Mouse (Mus musculus): ENCODE measurements around the gene Dlg5. TPM values are rescaled to one million over a fixed set of nuclear protein-coding genes. Genes with fewer than 3 reads are reported as not detected.

The Dlg5 gene
- total and polyA plus RNA-seq, 2 experiments from 2014 or later: 14.1 to 70.6 TPM

DNA sequence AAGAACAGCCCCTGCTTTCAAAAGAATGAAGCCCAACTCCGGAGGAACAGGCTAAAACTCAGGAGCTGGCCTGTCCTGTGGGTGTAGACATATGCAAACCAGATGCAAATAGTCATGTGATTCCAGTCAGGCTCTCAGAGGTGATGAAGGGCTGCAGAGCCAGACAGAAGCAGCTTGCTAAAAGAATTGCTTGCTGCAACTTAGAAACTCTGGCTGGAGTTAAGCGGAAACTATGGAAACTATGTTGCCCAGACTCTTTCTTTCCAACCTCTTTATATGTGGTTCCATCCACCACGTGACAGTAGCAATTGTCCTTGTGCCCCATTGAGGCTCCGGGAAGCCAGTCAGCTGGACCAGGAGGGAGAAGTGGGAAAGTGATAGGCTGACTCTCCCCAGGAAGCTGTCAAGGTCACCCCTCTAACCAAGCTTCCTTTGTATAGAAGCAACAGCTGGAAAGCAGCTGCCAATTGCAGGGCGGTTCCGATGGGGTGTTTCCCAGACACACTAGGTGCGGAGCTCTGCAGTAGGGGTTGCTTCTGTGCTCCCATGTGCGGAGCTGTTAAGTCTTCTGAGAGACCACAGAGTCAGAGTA, 8.0 kb upstream of the Dlg5 start:
- ATAC-seq: peak; percentile 81
- 17% methylated on average over 8 of the region's 8 CpGs for WGBS

DNA sequence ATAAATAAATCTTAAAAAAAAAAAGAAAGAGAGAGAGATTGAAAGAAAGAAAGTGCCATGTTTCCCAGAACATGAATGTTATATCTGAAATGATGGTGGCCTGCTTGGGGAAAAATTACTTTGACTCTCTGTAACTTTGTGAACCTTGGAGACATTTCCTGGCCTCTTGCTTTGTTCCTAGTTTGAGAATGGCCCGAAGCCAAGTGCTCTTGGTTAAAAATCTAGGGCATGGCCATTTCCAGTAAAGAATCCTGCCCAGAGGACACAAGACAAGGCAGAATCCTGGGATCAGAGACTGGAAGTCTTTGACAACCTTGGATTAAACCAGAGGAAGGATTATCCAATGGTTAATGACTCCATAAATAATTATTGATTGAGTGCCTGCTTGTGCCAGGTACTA, 5.6 kb upstream of the Dlg5 start:
- DNase-seq (no peak), ATAC-seq (no peak)
- H3K27ac ChIP-seq (ENCODE audit: low read depth, low read length): no peak overlapping the region
- no peaks in the 10 kb centered on the region for H3K9me3 ChIP-seq (ENCODE audit: low read length)
- no peak for TF ChIP-seq CTCF (IDR thresholded peaks at IDR 0.05; ENCODE audit: low read depth)
- no peaks in the 10 kb centered on the region for H3K36me3 ChIP-seq (ENCODE audit: insufficient read depth)
- H3K4me1 ChIP-seq (ENCODE audit: insufficient read depth): no peaks in the 10 kb centered on the region
- no peak overlapping the region for H3K4me2 ChIP-seq (ENCODE audit: low read depth)
- H3K9ac ChIP-seq: no peak overlapping the region
- no peaks in the 10 kb centered on the region for H3K27me3 ChIP-seq (ENCODE audit: insufficient read depth, low read length)
- WGBS: 79% methylated on average over 1 of the region's 1 CpGs
- no peak overlapping the region for H3K4me3 ChIP-seq (ENCODE audit: low read depth, low read length)

More for the DNA sequence above, 8.0 kb upstream of the Dlg5 start:
- Histone ChIP-seq H3K4me3 (ENCODE audit: low read depth, low read length) (no peak overlapping the region), H3K4me1 (ENCODE audit: insufficient read depth) (no peaks in the 10 kb centered on the region), H3K27me3 (ENCODE audit: insufficient read depth, low read length) (no peaks in the 10 kb centered on the region), H3K36me3 (ENCODE audit: insufficient read depth) (no peaks in the 10 kb centered on the region), H3K4me2 (ENCODE audit: low read depth) (no peak overlapping the region), H3K9ac (no peak overlapping the region), H3K27ac (ENCODE audit: low read depth, low read length) (no peak overlapping the region), H3K9me3 (ENCODE audit: low read length) (no peaks in the 10 kb centered on the region)
- TF ChIP-seq CTCF (IDR thresholded peaks at IDR 0.05; ENCODE audit: low read depth): no peak
- DNase-seq: peak; percentile 33

DNA sequence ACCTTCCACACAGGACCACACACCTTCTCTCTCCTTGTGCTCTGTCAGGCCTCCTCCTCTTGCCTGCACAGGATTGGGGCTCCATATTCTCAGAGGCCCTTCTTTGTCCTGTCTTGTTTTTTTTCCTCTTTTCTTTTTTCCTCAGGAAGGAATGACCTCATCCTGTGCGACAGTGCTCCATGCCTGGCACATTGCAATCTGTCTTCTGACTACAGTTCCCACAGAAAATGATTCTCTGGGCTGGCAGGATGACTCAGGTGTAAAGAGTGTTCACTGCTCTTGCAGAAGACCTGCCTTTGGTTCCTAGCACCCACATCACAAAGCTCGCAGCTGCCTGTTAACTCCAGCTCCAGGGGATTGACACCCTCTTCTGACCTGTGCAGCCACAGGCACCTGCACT, 4.2 kb upstream of the Dlg5 start:
- 49% methylated on average over 2 of the region's 2 CpGs for WGBS
- Histone ChIP-seq H3K27ac (ENCODE audit: low read depth, low read length) (no peak overlapping the region), H3K4me1 (ENCODE audit: insufficient read depth) (no peaks in the 10 kb centered on the region), H3K4me3 (ENCODE audit: low read depth, low read length) (no peak overlapping the region), H3K36me3 (ENCODE audit: insufficient read depth) (no peaks in the 10 kb centered on the region), H3K27me3 (ENCODE audit: insufficient read depth, low read length) (no peaks in the 10 kb centered on the region), H3K9me3 (ENCODE audit: low read length) (no peaks in the 10 kb centered on the region), H3K4me2 (ENCODE audit: low read depth) (no peak overlapping the region), H3K9ac (no peak overlapping the region)
- DNase-seq (no peak), ATAC-seq (no peak)
- TF ChIP-seq CTCF (IDR thresholded peaks at IDR 0.05; ENCODE audit: low read depth): no peak

DNA sequence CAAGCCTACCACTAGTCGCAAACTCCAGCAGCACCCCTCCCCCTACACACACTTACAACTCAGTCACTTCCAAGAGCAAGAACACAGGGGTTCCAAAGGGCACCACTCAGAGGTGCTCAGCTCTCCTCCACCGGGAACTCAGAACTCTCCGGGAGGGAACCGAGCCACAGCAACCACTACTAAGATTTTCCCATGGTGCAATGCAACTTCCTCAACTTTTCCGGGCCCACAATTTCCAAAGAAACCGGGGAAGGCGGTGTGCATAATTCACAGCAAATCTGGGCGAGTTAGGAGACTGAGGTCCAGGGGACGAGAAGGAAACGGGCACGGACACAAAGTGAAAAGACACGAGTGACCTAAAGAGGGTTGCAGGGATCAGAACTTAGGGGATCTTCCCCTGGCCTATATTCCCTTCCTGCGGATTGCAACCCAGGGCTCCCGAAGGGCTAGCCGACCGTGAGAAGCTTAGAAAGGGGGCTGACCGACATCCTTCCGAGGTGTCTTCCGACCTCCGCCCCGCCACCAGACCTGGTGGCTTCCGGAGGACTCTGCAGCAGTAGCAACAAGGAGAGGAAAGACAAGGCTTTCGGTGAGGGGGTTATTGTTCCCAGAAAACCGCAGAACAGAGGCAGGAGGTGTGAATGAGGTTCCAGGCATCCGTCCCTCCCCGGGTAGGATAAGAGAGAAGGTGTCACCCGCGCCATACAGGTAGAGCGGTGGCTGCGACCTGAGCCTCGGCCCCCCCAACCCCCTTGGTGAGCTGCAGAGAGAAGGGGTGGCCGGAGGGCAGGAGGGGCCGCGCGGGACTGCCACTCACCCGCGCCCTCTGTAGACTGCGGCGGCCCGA, 1.2 kb downstream of the Dlg5 start:
- no peaks in the 10 kb centered on the region for H3K36me3 ChIP-seq (ENCODE audit: insufficient read depth)
- TF ChIP-seq CTCF (IDR thresholded peaks at IDR 0.05; ENCODE audit: low read depth): peak; percentile 16; the same call in 1 of the 2 replicates
- WGBS: 2% methylated on average over 40 of the region's 40 CpGs
- ATAC-seq (peak; percentile 19), DNase-seq (peak; percentile 44)
- H3K4me3 ChIP-seq (ENCODE audit: low read depth, low read length): peak overlapping the region; percentile 88
- H3K9ac ChIP-seq: peak overlapping the region; percentile 95
- peaks cover 6% of the 10 kb centered on the region; the same call in 1 of the 2 replicates for H3K4me1 ChIP-seq (ENCODE audit: insufficient read depth)
- H3K9me3 ChIP-seq (ENCODE audit: low read length): no peaks in the 10 kb centered on the region
- H3K27ac ChIP-seq (ENCODE audit: low read depth, low read length): peak overlapping the region; percentile 92
- no peaks in the 10 kb centered on the region for H3K27me3 ChIP-seq (ENCODE audit: insufficient read depth, low read length)
- H3K4me2 ChIP-seq (ENCODE audit: low read depth): peak overlapping the region; percentile 96

DNA sequence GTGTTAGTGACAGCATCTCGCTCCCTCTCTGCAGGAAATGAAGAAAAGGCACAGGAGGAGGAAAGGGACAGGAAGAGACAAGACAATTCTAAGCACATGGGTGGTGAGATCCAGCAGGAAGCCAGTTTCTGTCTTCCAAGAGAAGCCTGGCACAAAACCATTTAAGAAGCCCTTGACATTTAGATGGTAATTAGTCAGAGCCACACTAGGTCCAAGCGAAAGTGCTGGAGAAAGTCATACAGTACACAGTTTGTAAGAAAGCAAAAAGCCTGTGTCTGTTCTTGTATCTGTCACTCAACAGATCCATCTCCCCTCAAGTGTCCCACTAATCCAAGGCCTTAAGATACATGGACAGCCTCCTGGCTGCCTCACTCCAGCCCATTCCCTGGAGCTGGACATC, 3.7 kb downstream of the Dlg5 start:
- Histone ChIP-seq H3K27me3 (ENCODE audit: insufficient read depth, low read length) (no peaks in the 10 kb centered on the region), H3K4me3 (ENCODE audit: low read depth, low read length) (no peak overlapping the region), H3K27ac (ENCODE audit: low read depth, low read length) (no peak overlapping the region), H3K4me2 (ENCODE audit: low read depth) (no peak overlapping the region), H3K4me1 (ENCODE audit: insufficient read depth) (peaks cover 6% of the 10 kb centered on the region; the same call in 1 of the 2 replicates), H3K9ac (no peak overlapping the region), H3K36me3 (ENCODE audit: insufficient read depth) (no peaks in the 10 kb centered on the region), H3K9me3 (ENCODE audit: low read length) (no peaks in the 10 kb centered on the region)
- ATAC-seq (no peak), DNase-seq (no peak)
- WGBS: 93% methylated on average over 2 of the region's 2 CpGs
- TF ChIP-seq CTCF (IDR thresholded peaks at IDR 0.05; ENCODE audit: low read depth): no peak

DNA sequence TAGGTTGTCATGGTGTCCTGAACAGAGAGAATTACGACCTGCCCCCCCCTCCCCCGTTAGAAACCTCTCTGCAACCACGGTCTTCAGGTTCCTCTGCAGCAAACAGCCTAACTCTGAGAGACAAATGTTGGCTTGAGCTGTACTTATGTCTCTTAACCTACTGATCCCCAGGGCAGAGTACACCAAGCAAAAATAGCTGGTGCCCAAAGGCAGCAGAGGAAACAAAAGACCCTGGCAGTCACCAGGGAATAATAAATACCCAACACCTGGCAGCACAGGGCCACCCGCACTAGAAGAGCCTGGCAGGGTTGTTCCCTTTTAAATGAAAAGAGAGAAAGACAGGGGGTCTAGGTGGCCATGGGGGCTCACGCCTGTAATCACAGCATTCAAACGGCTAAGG, 4.9 kb downstream of the Dlg5 start:
- H3K27ac ChIP-seq (ENCODE audit: low read depth, low read length): no peak overlapping the region
- WGBS: 78% methylated on average over 6 of the region's 6 CpGs
- no peak for TF ChIP-seq CTCF (IDR thresholded peaks at IDR 0.05; ENCODE audit: low read depth)
- no peak overlapping the region for H3K9ac ChIP-seq
- ATAC-seq (no peak), DNase-seq (no peak)
- no peaks in the 10 kb centered on the region for H3K36me3 ChIP-seq (ENCODE audit: insufficient read depth)
- H3K4me2 ChIP-seq (ENCODE audit: low read depth): no peak overlapping the region
- H3K4me1 ChIP-seq (ENCODE audit: insufficient read depth): peaks cover 6% of the 10 kb centered on the region; the same call in 1 of the 2 replicates
- no peak overlapping the region for H3K4me3 ChIP-seq (ENCODE audit: low read depth, low read length)
- H3K27me3 ChIP-seq (ENCODE audit: insufficient read depth, low read length): no peaks in the 10 kb centered on the region
- no peaks in the 10 kb centered on the region for H3K9me3 ChIP-seq (ENCODE audit: low read length)

DNA sequence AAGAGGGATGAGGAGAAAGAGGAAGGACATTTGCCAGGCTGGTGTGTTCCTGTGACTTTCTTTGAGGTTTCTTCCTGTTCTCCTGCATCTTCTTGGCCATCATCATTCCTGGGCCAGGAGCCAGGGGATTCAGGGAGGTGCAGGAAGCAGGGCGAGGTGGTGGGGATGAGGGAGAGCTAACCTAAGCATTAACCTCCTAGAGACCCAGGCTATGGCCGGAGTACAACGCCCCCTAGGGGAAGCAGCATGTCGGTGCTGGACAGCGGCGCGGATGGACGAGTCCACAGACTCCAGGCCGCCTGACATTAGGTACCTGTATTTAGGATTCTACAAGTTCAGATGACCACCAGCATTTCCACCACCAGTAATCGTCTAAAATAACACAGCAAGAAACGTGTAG, 6.1 kb downstream of the Dlg5 start:
- ATAC-seq (no peak), DNase-seq (no peak)
- no peak overlapping the region for H3K4me3 ChIP-seq (ENCODE audit: low read depth, low read length)
- no peak overlapping the region for H3K27ac ChIP-seq (ENCODE audit: low read depth, low read length)
- no peak overlapping the region for H3K9ac ChIP-seq
- no peaks in the 10 kb centered on the region for H3K9me3 ChIP-seq (ENCODE audit: low read length)
- H3K4me2 ChIP-seq (ENCODE audit: low read depth): no peak overlapping the region
- H3K27me3 ChIP-seq (ENCODE audit: insufficient read depth, low read length): no peaks in the 10 kb centered on the region
- TF ChIP-seq CTCF (IDR thresholded peaks at IDR 0.05; ENCODE audit: low read depth): peak; percentile 25; the same call in 1 of the 2 replicates
- WGBS: 89% methylated on average over 11 of the region's 11 CpGs
- H3K36me3 ChIP-seq (ENCODE audit: insufficient read depth): no peaks in the 10 kb centered on the region
- peaks cover 7% of the 10 kb centered on the region; the same call in 1 of the 2 replicates for H3K4me1 ChIP-seq (ENCODE audit: insufficient read depth)
